Mouse (Mus musculus) cortical plate, adult 2 months (tissue): Measurements from ENCODE around the gene Helq.

Experiments used
- CTCF ChIP-seq: fragments of 200-500 bp; IDR thresholded peaks from 2 replicates; pipeline ENCODE4 v1.5.1; 2011; ENCODE audit warnings: mild to moderate bottlenecking, control low read depth, low read length; ENCODE audit not compliant: insufficient read depth; ENCODE audit errors: extremely low read depth
- POLR2A ChIP-seq: fragments of 200-500 bp; IDR thresholded peaks from 2 replicates; pipeline ENCODE4 v1.6.1; 2011; ENCODE audit warnings: mild to moderate bottlenecking, low read length, control low read depth; ENCODE audit not compliant: insufficient read depth; ENCODE audit errors: extremely low read depth

GRCm38 (mm10) chr5:100828701-100829100 lies 30.3 kb upstream of the Helq start:
- TF ChIP-seq CTCF (no peak), POLR2A (no peak)
